11 mouse cellular contexts compared by ENCODE assay signal in genomic region chr14:54425540-54425939, GRCm38 (mm10). TPM values are rescaled to one million over a fixed set of nuclear protein-coding genes. Genes with fewer than 3 reads are reported as not detected.
DNase-seq lines count a peak whose midpoint lies in the region; ATAC-seq lines count a peak whose summit lies in the region.
"Had no signal": no experiment of that assay in that cellular context is flagged by ENCODE, and none has a peak within 500 bp of the region (broad histone marks: within the 10 kb centered on the region; RNA-seq: fewer than 3 reads in every experiment).

No protein-coding gene starts in this region.

- no peaks in the 10 kb centered on the region for H3K9me3 ChIP-seq in kidney, embryonic 14.5 days (ENCODE audit: control insufficient read depth, low read length)
- H3K9me3 ChIP-seq in embryonic facial prominence, embryonic 10.5 days, result no peaks in the 10 kb centered on the region
- H3K9me3 ChIP-seq in hindbrain, embryonic 15.5 days, result no peaks in the 10 kb centered on the region
- no peaks in the 10 kb centered on the region for H3K9me3 ChIP-seq in midbrain, embryonic 16.5 days (replicated peaks; ENCODE audit: control insufficient read depth, low read length, poor library complexity, severe bottlenecking)
- H3K9me3 ChIP-seq: lung, embryonic 15.5 days had no signal

- no peak for ATAC-seq in kidney, embryonic 14.5 days (ENCODE audit: low FRiP score, low TSS enrichment)
- ATAC-seq in hindbrain, embryonic 15.5 days (ENCODE audit: low FRiP score, low read depth), result no peak
- ATAC-seq in midbrain, embryonic 16.5 days, result no peak

- no peaks in the 10 kb centered on the region for H3K27me3 ChIP-seq in kidney, embryonic 14.5 days (ENCODE audit: control insufficient read depth, insufficient read depth, low read length)
- H3K27me3 ChIP-seq in embryonic facial prominence, embryonic 10.5 days (replicated peaks; ENCODE audit: low read depth, poor library complexity, severe bottlenecking), result peaks cover 6% of the 10 kb centered on the region; the same call in 1 of the 2 replicates
- peaks cover 9% of the 10 kb centered on the region; the same call in 1 of the 2 replicates for H3K27me3 ChIP-seq in hindbrain, embryonic 15.5 days
- H3K27me3 ChIP-seq in midbrain, embryonic 16.5 days (ENCODE audit: control insufficient read depth, insufficient read depth, low read depth, low read length), result no peaks in the 10 kb centered on the region
- H3K27me3 ChIP-seq: lung, embryonic 15.5 days had no signal

- H3K36me3 ChIP-seq in kidney, embryonic 14.5 days (ENCODE audit: control insufficient read depth, insufficient read depth, low read length), result peaks cover 16% of the 10 kb centered on the region
- peaks cover 18% of the 10 kb centered on the region for H3K36me3 ChIP-seq in embryonic facial prominence, embryonic 10.5 days (replicated peaks)
- H3K36me3 ChIP-seq in hindbrain, embryonic 15.5 days, result peaks cover 14% of the 10 kb centered on the region
- H3K36me3 ChIP-seq in midbrain, embryonic 16.5 days (ENCODE audit: control insufficient read depth, insufficient read depth, low read length), result no peaks in the 10 kb centered on the region

- DNase-seq in kidney, postnatal 25 days, result no peak
- DNase-seq in embryonic facial prominence, embryonic 10.5 days (ENCODE audit: low spot score), result no peak
- no peak for DNase-seq in gastrocnemius, postnatal 36 days
- DNase-seq in left cerebral cortex, adult 8-10 months (ENCODE audit: low spot score in 2 of 2), result no peak
- no peak for DNase-seq in lung, postnatal 4 days
- DNase-seq: adrenal gland, postnatal 25 days; cerebellum, adult 9-11 months had no signal

- peaks cover 24% of the 10 kb centered on the region for H3K4me1 ChIP-seq in kidney, embryonic 14.5 days (ENCODE audit: control insufficient read depth, insufficient read depth, low read length)
- H3K4me1 ChIP-seq in embryonic facial prominence, embryonic 10.5 days, result peaks cover 27% of the 10 kb centered on the region
- peaks cover 35% of the 10 kb centered on the region for H3K4me1 ChIP-seq in hindbrain, embryonic 15.5 days (replicated peaks)
- peaks cover 19% of the 10 kb centered on the region for H3K4me1 ChIP-seq in midbrain, embryonic 16.5 days (ENCODE audit: control insufficient read depth, insufficient read depth, low read length)

- H3K9ac ChIP-seq in kidney, embryonic 14.5 days (ENCODE audit: low read depth, low read length), result no peak overlapping the region
- H3K9ac ChIP-seq in hindbrain, embryonic 15.5 days, result no peak overlapping the region
- H3K9ac ChIP-seq in midbrain, embryonic 16.5 days (ENCODE audit: low read depth, low read length), result no peak overlapping the region

- no peak overlapping the region; the same call in 1 of the 2 replicates for H3K4me3 ChIP-seq in kidney, embryonic 14.5 days (ENCODE audit: low read length)
- H3K4me3 ChIP-seq in embryonic facial prominence, embryonic 10.5 days, result peak overlapping the region; percentile 93
- H3K4me3 ChIP-seq in hindbrain, embryonic 15.5 days, result peak overlapping the region; percentile 93; the same call in 1 of the 2 replicates
- H3K4me3 ChIP-seq in midbrain, embryonic 16.5 days (ENCODE audit: low read depth, low read length), result no peak overlapping the region

- intact Hi-C loops in gastrocnemius, postnatal 36 days (cut with DNase I), result no loop called here

- peak overlapping the region; percentile 54; the same call in 1 of the 2 replicates for H3K4me2 ChIP-seq in kidney, embryonic 14.5 days (replicated peaks; ENCODE audit: low read depth, low read length)
- H3K4me2 ChIP-seq in hindbrain, embryonic 15.5 days, result peak overlapping the region; percentile 66
- peak overlapping the region; percentile 68 for H3K4me2 ChIP-seq in midbrain, embryonic 16.5 days (ENCODE audit: low read length)

- WGBS in kidney, embryonic 14.5 days, result 91% methylated on average over 1 of the region's 1 CpGs
- WGBS in embryonic facial prominence, embryonic 10.5 days, result 97% methylated on average over 1 of the region's 1 CpGs
- WGBS in hindbrain, embryonic 15.5 days, result 66% methylated on average over 1 of the region's 1 CpGs
- 85% methylated on average over 1 of the region's 1 CpGs for WGBS in midbrain, embryonic 16.5 days

- H3K27ac ChIP-seq in kidney, embryonic 14.5 days (ENCODE audit: low read depth, low read length), result no peak overlapping the region
- no peak overlapping the region for H3K27ac ChIP-seq in embryonic facial prominence, embryonic 10.5 days (replicated peaks)
- H3K27ac ChIP-seq in hindbrain, embryonic 15.5 days (replicated peaks), result no peak overlapping the region
- H3K27ac ChIP-seq in midbrain, embryonic 16.5 days (ENCODE audit: low read length), result no peak overlapping the region

RNA-seq across cellular contexts. Expression of gene Mrpl52, which starts 1.2 kb away (rescaled TPM):
- polyA plus RNA-seq in kidney, embryonic 14.5 days (2014; fragmentation: Nextera tagmentation; extraction: Ambion mirVana), result 269 and 360 TPM in 2 replicates
- polyA plus RNA-seq in embryonic facial prominence, embryonic 10.5 days (2016; fragmentation: Nextera tagmentation; extraction: Ambion mirVana), result 201 and 207 TPM in 2 replicates
- polyA plus RNA-seq in hindbrain, embryonic 15.5 days (2015; fragmentation: Nextera tagmentation; extraction: Ambion mirVana), result 241 and 251 TPM in 2 replicates
- 247 and 252 TPM in 2 replicates for polyA plus RNA-seq in midbrain, embryonic 16.5 days (2015; fragmentation: Nextera tagmentation; extraction: Ambion mirVana)
- 10 to 100 TPM; 87.6 to 92.8 TPM for total RNA-seq in gastrocnemius, postnatal 36 days (2021)
- total RNA-seq in left cerebral cortex, adult 8-10 months (2022), result 100 to 1,000 TPM in 2 of 4 experiments, 10 to 100 TPM in 2; 71.6 to 109 (median 87.4) TPM

RNA-seq across cellular contexts. Expression of gene Mmp14, which starts 5.9 kb away (rescaled TPM):
- 101 and 167 TPM in 2 replicates for polyA plus RNA-seq in kidney, embryonic 14.5 days (2014; fragmentation: Nextera tagmentation; extraction: Ambion mirVana)
- 62.7 and 69.5 TPM in 2 replicates for polyA plus RNA-seq in embryonic facial prominence, embryonic 10.5 days (2016; fragmentation: Nextera tagmentation; extraction: Ambion mirVana)
- polyA plus RNA-seq in hindbrain, embryonic 15.5 days (2015; fragmentation: Nextera tagmentation; extraction: Ambion mirVana), result 51.1 and 53.4 TPM in 2 replicates
- 43.5 and 43.9 TPM in 2 replicates for polyA plus RNA-seq in midbrain, embryonic 16.5 days (2015; fragmentation: Nextera tagmentation; extraction: Ambion mirVana)
- total RNA-seq in gastrocnemius, postnatal 36 days (2021), result 10 to 100 TPM; 10.7 to 10.8 TPM
- total RNA-seq in left cerebral cortex, adult 8-10 months (2022), result 10 to 100 TPM in 3 of 4 experiments, 1 to 10 TPM in 1; 8.7 to 14.8 (median 11.9) TPM

RNA-seq across cellular contexts. Expression of gene Slc7a7, which starts 8.0 kb away (rescaled TPM):
- polyA plus RNA-seq in kidney, embryonic 14.5 days (2014; fragmentation: Nextera tagmentation; extraction: Ambion mirVana), result 6.9 and 9.6 TPM in 2 replicates
- polyA plus RNA-seq in embryonic facial prominence, embryonic 10.5 days (2016; fragmentation: Nextera tagmentation; extraction: Ambion mirVana), result 3.6 and 4.2 TPM in 2 replicates
- 4.5 and 5.9 TPM in 2 replicates for polyA plus RNA-seq in hindbrain, embryonic 15.5 days (2015; fragmentation: Nextera tagmentation; extraction: Ambion mirVana)
- polyA plus RNA-seq in midbrain, embryonic 16.5 days (2015; fragmentation: Nextera tagmentation; extraction: Ambion mirVana), result 4.3 and 4.9 TPM in 2 replicates
- 1 to 10 TPM in 1 of 2 experiments, under 1 TPM in 1; 0.97 to 1.5 TPM for total RNA-seq in gastrocnemius, postnatal 36 days (2021)
- 1 to 10 TPM; 1.1 to 7.5 (median 3.4) TPM for total RNA-seq in left cerebral cortex, adult 8-10 months (2022)

RNA-seq across cellular contexts. Expression of gene Lrp10, which starts 38.4 kb away (rescaled TPM):
- 32.0 and 47.0 TPM in 2 replicates for polyA plus RNA-seq in kidney, embryonic 14.5 days (2014; fragmentation: Nextera tagmentation; extraction: Ambion mirVana)
- polyA plus RNA-seq in embryonic facial prominence, embryonic 10.5 days (2016; fragmentation: Nextera tagmentation; extraction: Ambion mirVana), result 23.2 and 23.4 TPM in 2 replicates
- polyA plus RNA-seq in hindbrain, embryonic 15.5 days (2015; fragmentation: Nextera tagmentation; extraction: Ambion mirVana), result 30.3 and 34.3 TPM in 2 replicates
- polyA plus RNA-seq in midbrain, embryonic 16.5 days (2015; fragmentation: Nextera tagmentation; extraction: Ambion mirVana), result 26.9 and 28.2 TPM in 2 replicates
- total RNA-seq in gastrocnemius, postnatal 36 days (2021), result 10 to 100 TPM; 34.2 to 36.1 TPM
- total RNA-seq in left cerebral cortex, adult 8-10 months (2022), result 10 to 100 TPM; 24.1 to 27.4 (median 25.8) TPM

RNA-seq across cellular contexts. Expression of gene Rem2, which starts 50.4 kb away (rescaled TPM):
- 6.1 and 6.9 TPM in 2 replicates for polyA plus RNA-seq in kidney, embryonic 14.5 days (2014; fragmentation: Nextera tagmentation; extraction: Ambion mirVana)
- 9.1 and 9.9 TPM in 2 replicates for polyA plus RNA-seq in embryonic facial prominence, embryonic 10.5 days (2016; fragmentation: Nextera tagmentation; extraction: Ambion mirVana)
- 39.7 and 42.2 TPM in 2 replicates for polyA plus RNA-seq in hindbrain, embryonic 15.5 days (2015; fragmentation: Nextera tagmentation; extraction: Ambion mirVana)
- 46.0 and 48.9 TPM in 2 replicates for polyA plus RNA-seq in midbrain, embryonic 16.5 days (2015; fragmentation: Nextera tagmentation; extraction: Ambion mirVana)
- not detected for total RNA-seq in gastrocnemius, postnatal 36 days (2021)
- total RNA-seq in left cerebral cortex, adult 8-10 months (2022), result 10 to 100 TPM; 11.7 to 18.2 (median 13.6) TPM

Comparison
In these comparisons a context has a peak if more than half of its experiments do, and no peak if none do; other contexts are left out.
1. H3K4me3 ChIP-seq: peak in embryonic facial prominence, embryonic 10.5 days (single experiment) and hindbrain, embryonic 15.5 days (single experiment); none in kidney, embryonic 14.5 days (single experiment) and midbrain, embryonic 16.5 days (single experiment).
2. Peak in every context shown above with its lines, with median percentiles within 50 percentile points of each other: H3K4me2 ChIP-seq.